8 mouse cellular contexts compared by ENCODE assay signal in genomic region chr1:118310780-118311621, GRCm38 (mm10). TPM values are rescaled to one million over a fixed set of nuclear protein-coding genes. Genes with fewer than 3 reads are reported as not detected.
DNase-seq lines count a peak whose midpoint lies in the region; ATAC-seq and TF ChIP-seq lines count a peak whose summit lies in the region.

No protein-coding gene starts in this region.

- H3K4me2 ChIP-seq in lung, postnatal 0 days (replicated peaks; ENCODE audit: low read depth, low read length), result peak overlapping the region; percentile 59

- peaks cover 7 to 13% of the 10 kb centered on the region in 2 experiments for H3K36me3 ChIP-seq in MEL (ENCODE audit: control insufficient read depth in 1 of 2, insufficient read depth in 2 of 2, low read length in 2 of 2)
- peaks cover 16% of the 10 kb centered on the region for H3K36me3 ChIP-seq in hindbrain, embryonic 10.5 days
- peaks cover 6% of the 10 kb centered on the region; the same call in 1 of the 2 replicates for H3K36me3 ChIP-seq in lung, postnatal 0 days (ENCODE audit: insufficient read depth, low read length)

- H3K27ac ChIP-seq in MEL (ENCODE audit: control insufficient read depth, low read depth, low read length), result peak overlapping the region; percentile 91
- peak overlapping the region; percentile 99 for H3K27ac ChIP-seq in cerebellum, adult 2 months (ENCODE audit: insufficient read depth, low read length)
- peak overlapping the region; percentile 92 for H3K27ac ChIP-seq in hindbrain, embryonic 10.5 days
- peak overlapping the region; percentile 96 for H3K27ac ChIP-seq in lung, postnatal 0 days (ENCODE audit: low read length)

- H3K9me3 ChIP-seq in MEL (replicated peaks; ENCODE audit: insufficient read depth, low read length), result no peaks in the 10 kb centered on the region
- no peaks in the 10 kb centered on the region for H3K9me3 ChIP-seq in hindbrain, embryonic 10.5 days
- no peaks in the 10 kb centered on the region for H3K9me3 ChIP-seq in lung, postnatal 0 days (ENCODE audit: low read length)

- peak in 1 of 2 experiments; percentile 72; a peak in 3 of 4 replicates for TF ChIP-seq POLR2A in MEL (IDR thresholded peaks at IDR 0.05; ENCODE audit: control insufficient read depth in 1 of 2, insufficient read depth in 1 of 2, low read depth in 1 of 2, low read length in 2 of 2, poor library complexity in 1 of 2)
- peak; percentile 80 for TF ChIP-seq POLR2A in cerebellum, adult 2 months (IDR thresholded peaks at IDR 0.05; ENCODE audit: borderline replicate concordance, insufficient read depth, low read length)

- H3K4me1 ChIP-seq in MEL (ENCODE audit: control insufficient read depth in 1 of 2, insufficient read depth in 2 of 2, low read length in 2 of 2), result peaks cover 7 to 10% of the 10 kb centered on the region in 2 experiments
- H3K4me1 ChIP-seq in cerebellum, adult 2 months (ENCODE audit: control insufficient read depth, insufficient read depth, low read length), result no peaks in the 10 kb centered on the region
- H3K4me1 ChIP-seq in hindbrain, embryonic 10.5 days (replicated peaks), result peaks cover 11% of the 10 kb centered on the region
- no peaks in the 10 kb centered on the region for H3K4me1 ChIP-seq in lung, postnatal 0 days (ENCODE audit: insufficient read depth, low read depth, low read length)

- peak; percentile 97 for DNase-seq in MEL (ENCODE audit: low read depth, low spot score)
- peak; percentile 89 to 93 for DNase-seq in cerebellum, adult 2 months
- DNase-seq in forelimb bud, embryonic 11.5 days (ENCODE audit: low read depth, low spot score), result peak; percentile 91
- DNase-seq in hindbrain, embryonic 10.5 days (ENCODE audit: low spot score), result peak; percentile 96
- DNase-seq in layer of hippocampus, adult 9-11 months, result peak; percentile 86
- DNase-seq in lung, postnatal 0 days (ENCODE audit: low spot score), result peak; percentile 93
- peak; percentile 87 for DNase-seq in ovary, postnatal 14 days (ENCODE audit: low spot score)
- DNase-seq in thymus, postnatal 14 days, result peak; percentile 82

- peaks cover 16% of the 10 kb centered on the region for H3K79me2 ChIP-seq in MEL (ENCODE audit: control insufficient read depth, insufficient read depth, low read length, poor library complexity)

- TF ChIP-seq RAD21 in MEL (IDR thresholded peaks at IDR 0.05; ENCODE audit: low read depth, low read length), result no peak

- peak overlapping the region; percentile 91 to 95 for H3K4me3 ChIP-seq in MEL (ENCODE audit: control insufficient read depth in 1 of 2, insufficient read depth in 1 of 2, low read depth in 2 of 2, low read length in 2 of 2)
- H3K4me3 ChIP-seq in cerebellum, adult 2 months (replicated peaks; ENCODE audit: insufficient read depth, low read depth, low read length), result peak overlapping the region; percentile 100
- peak overlapping the region; percentile 88 for H3K4me3 ChIP-seq in hindbrain, embryonic 10.5 days
- peak overlapping the region; percentile 89 for H3K4me3 ChIP-seq in lung, postnatal 0 days (ENCODE audit: low read depth, low read length)

- peak overlapping the region; percentile 89 for H3K9ac ChIP-seq in MEL (ENCODE audit: control insufficient read depth, low read depth, low read length, poor library complexity, severe bottlenecking)
- H3K9ac ChIP-seq in lung, postnatal 0 days (replicated peaks; ENCODE audit: low read depth), result peak overlapping the region; percentile 87

- TF ChIP-seq CTCF in MEL (IDR thresholded peaks at IDR 0.05 in 2 of 3, conservative IDR thresholded peaks at IDR 0.05 in 1 of 3; ENCODE audit: control insufficient read depth in 1 of 3, insufficient read depth in 1 of 3, low read depth in 2 of 3, low read length in 3 of 3, poor library complexity in 1 of 3, severe bottlenecking in 1 of 3), result no peak
- no peak for TF ChIP-seq CTCF in cerebellum, adult 2 months (IDR thresholded peaks at IDR 0.05; ENCODE audit: borderline replicate concordance, insufficient read depth, low read depth, low read length)
- TF ChIP-seq CTCF in lung, postnatal 0 days (IDR thresholded peaks at IDR 0.05), result no peak

- ATAC-seq in lung, postnatal 0 days, result peak; percentile 95

- WGBS in cerebellum, adult 2 months, result under 1% methylated on average over 67 of the region's 67 CpGs
- WGBS in hindbrain, embryonic 10.5 days, result under 1% methylated on average over 67 of the region's 67 CpGs
- under 1% methylated on average over 59 of the region's 67 CpGs for WGBS in lung, postnatal 0 days

- no peaks in the 10 kb centered on the region for H3K27me3 ChIP-seq in MEL (ENCODE audit: control insufficient read depth in 1 of 2, insufficient read depth in 2 of 2, low read length in 2 of 2)
- no peaks in the 10 kb centered on the region for H3K27me3 ChIP-seq in cerebellum, adult 2 months (ENCODE audit: control insufficient read depth, insufficient read depth, low read length)
- no peaks in the 10 kb centered on the region for H3K27me3 ChIP-seq in hindbrain, embryonic 10.5 days (ENCODE audit: insufficient read depth, poor library complexity, severe bottlenecking)
- no peaks in the 10 kb centered on the region for H3K27me3 ChIP-seq in lung, postnatal 0 days (replicated peaks; ENCODE audit: insufficient read depth, low read length)

- TF ChIP-seq EP300 in MEL (IDR thresholded peaks at IDR 0.05; ENCODE audit: low read depth in 1 of 2, low read length in 2 of 2), result peak in 1 of 2 experiments; percentile 57; a peak in 2 of 4 replicates
- TF ChIP-seq EP300 in lung, postnatal 0 days (IDR thresholded peaks at IDR 0.05), result no peak

TF ChIP-seq in MEL, 35 proteins besides CTCF, POLR2A, EP300 and RAD21 (continues in another document):
- TF ChIP-seq MYC (IDR thresholded peaks at IDR 0.05; ENCODE audit: low read depth, low read length), result no peak; the same call in 1 of the 2 replicates
- peak; percentile 70; the same call in 1 of the 2 replicates for TF ChIP-seq TBP (IDR thresholded peaks at IDR 0.05; ENCODE audit: low read depth, low read length)
- TF ChIP-seq KAT2A (conservative IDR thresholded peaks at IDR 0.05; ENCODE audit: low read depth, low read length), result peak; percentile 81; the same call in 1 of the 2 replicates
- TF ChIP-seq USF2 (IDR thresholded peaks at IDR 0.05; ENCODE audit: borderline replicate concordance in 1 of 2, insufficient read depth in 1 of 2, low read depth in 1 of 2, low read length in 2 of 2), result no peak
- peak; percentile 65 for TF ChIP-seq ELF1 (IDR thresholded peaks at IDR 0.05; ENCODE audit: low read depth, low read length)
- TF ChIP-seq POLR2AphosphoS5 (IDR thresholded peaks at IDR 0.05; ENCODE audit: borderline replicate concordance, low read depth, low read length), result no peak
- 0 out of 2 replicates have a peak, but pooled peaks have one; percentile 26 for TF ChIP-seq NRF1 (IDR thresholded peaks at IDR 0.05; ENCODE audit: insufficient read depth, low read depth, low read length, poor library complexity, severe bottlenecking)
- 0 out of 2 replicates have a peak, but pooled peaks have one; percentile 50 for TF ChIP-seq ZMIZ1 (IDR thresholded peaks at IDR 0.05; ENCODE audit: low read depth, low read length)
- no peak for TF ChIP-seq SMC3 (IDR thresholded peaks at IDR 0.05; ENCODE audit: low read depth, low read length)
- no peak for TF ChIP-seq ZKSCAN1 (IDR thresholded peaks at IDR 0.05; ENCODE audit: low read depth, low read length)
- TF ChIP-seq HCFC1 (IDR thresholded peaks at IDR 0.05; ENCODE audit: low read depth, low read length), result peak; percentile 94
- peak; percentile 70; the same call in 1 of the 2 replicates for TF ChIP-seq MAZ (IDR thresholded peaks at IDR 0.05; ENCODE audit: low read depth, low read length)
- TF ChIP-seq USF1 (IDR thresholded peaks at IDR 0.05; ENCODE audit: low read depth, low read length), result 0 out of 2 replicates have a peak, but pooled peaks have one; percentile 35
- TF ChIP-seq MYB (IDR thresholded peaks at IDR 0.05; ENCODE audit: low read depth, low read length), result no peak
- TF ChIP-seq MXI1 (IDR thresholded peaks at IDR 0.05; ENCODE audit: low read depth, low read length), result peak; percentile 74
- peak; percentile 98 for TF ChIP-seq MAX (IDR thresholded peaks at IDR 0.05; ENCODE audit: low read length)
- TF ChIP-seq NELFE (IDR thresholded peaks at IDR 0.05; ENCODE audit: low read depth, low read length), result peak; percentile 72
- TF ChIP-seq E2F4 (IDR thresholded peaks at IDR 0.05; ENCODE audit: borderline replicate concordance, low read depth, low read length), result peak; percentile 80; the same call in 1 of the 2 replicates
- TF ChIP-seq CHD1 (IDR thresholded peaks at IDR 0.05; ENCODE audit: low read depth, low read length), result no peak
- peak; percentile 92; the same call in 1 of the 2 replicates for TF ChIP-seq UBTF (IDR thresholded peaks at IDR 0.05; ENCODE audit: borderline replicate concordance, insufficient read depth, low read depth, low read length)
- TF ChIP-seq GABPA (IDR thresholded peaks at IDR 0.05; ENCODE audit: low read depth, low read length), result no peak
- no peak for TF ChIP-seq JUND (IDR thresholded peaks at IDR 0.05; ENCODE audit: low read depth, low read length)
- TF ChIP-seq ETS1 (IDR thresholded peaks at IDR 0.05; ENCODE audit: low read depth, low read length), result peak; percentile 77
- no peak for TF ChIP-seq MEF2A (IDR thresholded peaks at IDR 0.05; ENCODE audit: extremely low read depth, insufficient replicate concordance, low read depth, low read length, poor library complexity, severe bottlenecking)
- peak; percentile 60; the same call in 1 of the 2 replicates for TF ChIP-seq POLR2AphosphoS2 (IDR thresholded peaks at IDR 0.05; ENCODE audit: low read length)
- no peak for TF ChIP-seq MAFK (IDR thresholded peaks at IDR 0.05; ENCODE audit: borderline replicate concordance, low read depth, low read length)
- TF ChIP-seq SIN3A (IDR thresholded peaks at IDR 0.05; ENCODE audit: low read length), result peak; percentile 89

RNA-seq across cellular contexts. Expression of gene Tsn, which starts 0.5 kb away (rescaled TPM):
- total RNA-seq in MEL (2012; rRNA removed), result 164 and 167 TPM in 2 replicates
- polyA plus RNA-seq in MEL (2012; ENCODE audit: insufficient read depth in 1 of 2, insufficient read length in 2 of 2, low read depth in 1 of 2, low replicate concordance in 2 of 2, missing spikeins in 1 of 2), result 100 to 1,000 TPM; 119 to 378 TPM
- polyA plus RNA-seq in cerebellum, adult 2 months (2012; rRNA removed), result 105 and 111 TPM in 2 replicates
- polyA plus RNA-seq in hindbrain, embryonic 10.5 days (2016; fragmentation: Nextera tagmentation; extraction: Ambion mirVana), result 368 and 376 TPM in 2 replicates
- polyA plus RNA-seq in lung, postnatal 0 days (2015; fragmentation: Nextera tagmentation; extraction: Ambion mirVana), result 226 and 232 TPM in 2 replicates

RNA-seq across cellular contexts. Expression of gene Nifk, which starts 10.6 kb away (rescaled TPM):
- total RNA-seq in MEL (2012; rRNA removed), result 135 and 187 TPM in 2 replicates
- 100 to 1,000 TPM; 133 to 316 TPM for polyA plus RNA-seq in MEL (2012; ENCODE audit: insufficient read depth in 1 of 2, insufficient read length in 2 of 2, low read depth in 1 of 2, low replicate concordance in 2 of 2, missing spikeins in 1 of 2)
- 23.0 and 24.0 TPM in 2 replicates for polyA plus RNA-seq in cerebellum, adult 2 months (2012; rRNA removed)
- 83.1 and 95.5 TPM in 2 replicates for polyA plus RNA-seq in hindbrain, embryonic 10.5 days (2016; fragmentation: Nextera tagmentation; extraction: Ambion mirVana)
- 30.7 and 32.4 TPM in 2 replicates for polyA plus RNA-seq in lung, postnatal 0 days (2015; fragmentation: Nextera tagmentation; extraction: Ambion mirVana)

Comparison
In these comparisons a context has a peak if more than half of its experiments do, and no peak if none do; other contexts are left out.
1. Peak in every context shown above with its lines: DNase-seq, ATAC-seq, H3K4me3 ChIP-seq and H3K27ac ChIP-seq.